Mouse (Mus musculus): ENCODE measurements around the gene Olfr33.
A peak's percentile ranks its signal among the peaks of the same experiment; 100 is the strongest.

Olfr33 gene

GRCm38 (mm10) chr7:102718970-102719369, at the start of gene Olfr33:
Gene Olfr33 (minus strand): TSS chr7:102719070.
- DNase-seq: no peak

GRCm38 (mm10) chr7:102759266-102759665, 40.4 kb upstream of the Olfr33 start, which contains the start of the genes Olfr560 and Olfr78:
Gene Olfr560 (minus strand): TSS chr7:102759366.
Gene Olfr78 (minus strand): TSS chr7:102759471.
- DNase-seq: no peak

GRCm38 (mm10) chr7:102752086-102752485, 33.2 kb upstream of the Olfr33 start:
- peak; percentile 1 to 4 for DNase-seq

- DNase-seq: no peak
Measured at GRCm38 (mm10) chr7:102737705-102738104, 18.8 kb upstream of the Olfr33 start.

GRCm38 (mm10) chr7:102733793-102734192, 14.9 kb upstream of the Olfr33 start:
- DNase-seq: no peak

- no peak for DNase-seq
Measured at GRCm38 (mm10) chr7:102727391-102727790, 8.5 kb upstream of the Olfr33 start, which contains the start of gene Olfr559. Gene Olfr559 (minus strand): TSS chr7:102727491.

GRCm38 (mm10) chr7:102701915-102702314, 17.0 kb downstream of the Olfr33 start, which contains the start of gene Olfr558:
Gene Olfr558 (plus strand): TSS chr7:102702215.
- DNase-seq: no peak

GRCm38 (mm10) chr7:102698461-102698860, 20.4 kb downstream of the Olfr33 start:
- peak; percentile 58 to 69 for DNase-seq

GRCm38 (mm10) chr7:102695358-102696125, 23.3 kb downstream of the Olfr33 start, which contains the start of gene Olfr557:
Gene Olfr557 (plus strand): TSS chr7:102695910.
- peak; percentile 56 to 60 for DNase-seq

- peak; percentile 80 to 84 for DNase-seq
Measured at GRCm38 (mm10) chr7:102686944-102687501, 31.8 kb downstream of the Olfr33 start, which contains the start of gene Trim68. Gene Trim68 (minus strand): TSS chr7:102687327.

- no peak for DNase-seq
Measured at GRCm38 (mm10) chr7:102681916-102682315, 37.0 kb downstream of the Olfr33 start.

- DNase-seq: no peak
Measured at GRCm38 (mm10) chr7:102676225-102676624, 42.6 kb downstream of the Olfr33 start.

GRCm38 (mm10) chr7:102665378-102665777, 53.5 kb downstream of the Olfr33 start:
- DNase-seq: peak; percentile 12 to 18

GRCm38 (mm10) chr7:102664599-102664998, 54.3 kb downstream of the Olfr33 start, which contains the start of gene Olfr556:
Gene Olfr556 (plus strand): TSS chr7:102664899.
- DNase-seq: no peak
